Mouse (Mus musculus) heart, postnatal 0 days (tissue): ENCODE measurements around the gene Bsg. TPM values are rescaled to one million over a fixed set of nuclear protein-coding genes. Genes with fewer than 3 reads are reported as not detected.

Source experiments
- ATAC-seq: fragments of 200-750 bp; cut with Nextera tagmentation; 2 replicates; pipeline ENCODE4 v1.8.0; 2017; ENCODE audit warnings: low read depth, moderate number of reproducible peaks, moderate library complexity; ENCODE audit not compliant: insufficient read depth
- DNase-seq: peaks from one replicate; pipeline ENCODE4 v3.0.0-alpha.2; 2016; ENCODE audit warnings: low spot score
- H3K27ac ChIP-seq: fragments of 300-500 bp; sonication (generic); 2 replicates; pipeline ENCODE4 v1.5.1; 2014; ENCODE audit warnings: low read depth, mild to moderate bottlenecking
- H3K27me3 ChIP-seq: fragments of 300-500 bp; sonication (generic); 2 replicates; pipeline ENCODE4 v1.6.1; 2014; ENCODE audit warnings: low read length, mixed read lengths; ENCODE audit not compliant: control insufficient read depth, insufficient read depth
- H3K36me3 ChIP-seq: fragments of 300-500 bp; sonication (generic); replicated peaks from 2 replicates; pipeline ENCODE4 v1.6.1; 2014; ENCODE audit warnings: low read length, mixed read lengths; ENCODE audit not compliant: control insufficient read depth, insufficient read depth
- H3K4me1 ChIP-seq: fragments of 300-500 bp; sonication (generic); 2 replicates; pipeline ENCODE4 v1.6.1; 2014; ENCODE audit warnings: antibody characterized with exemption; ENCODE audit not compliant: control insufficient read depth, insufficient read depth
- H3K4me2 ChIP-seq: fragments of 300-500 bp; sonication (generic); 2 replicates; pipeline ENCODE4 v1.6.1; 2014; ENCODE audit warnings: low read depth, mild to moderate bottlenecking, low read length, moderate library complexity
- H3K4me3 ChIP-seq: fragments of 300-500 bp; sonication (generic); 2 replicates; pipeline ENCODE4 v1.5.1; 2014; ENCODE audit warnings: low read depth, low read length
- H3K9ac ChIP-seq: fragments of 300-500 bp; sonication (generic); replicated peaks from 2 replicates; pipeline ENCODE4 v1.6.1; 2014; ENCODE audit warnings: low read depth, low read length, mixed read lengths
- H3K9me3 ChIP-seq: fragments of 300-500 bp; sonication (generic); replicated peaks from 2 replicates; pipeline ENCODE4 v1.6.1; 2016; ENCODE audit warnings: low read length; ENCODE audit not compliant: control insufficient read depth
- CTCF ChIP-seq: IDR thresholded peaks from 2 replicates; pipeline ENCODE4 v1.5.1; 2016; ENCODE audit warnings: antibody characterized with exemption, control low read depth, low read depth
- EP300 ChIP-seq: IDR thresholded peaks from 2 replicates; pipeline ENCODE4 v1.6.1; 2016; ENCODE audit warnings: antibody characterized with exemption, low read depth
- WGBS: fragments of 180-500 bp; shearing (Covaris S2); extraction: QIAGEN DNeasy Blood & Tissue Kit; methylation state at CpG from one replicate; pipeline ENCODE4 v1.1.7; 2014; 5-methylcytosine and 5-hydroxymethylcytosine counted together
- polyA plus RNA-seq: library from polyadenylated mRNA; unstranded; fragments of >200 nt; fragmentation: Nextera tagmentation; extraction: Ambion mirVana; gene quantifications from 2 replicates; pipeline ENCODE4 v1.2.1, GENCODE M21; 2015
- total RNA-seq: library from RNA; depleted of rRNA; stranded (reverse); fragments of >200 nt; gene quantifications from 2 replicates; pipeline ENCODE4 v1.2.3, GENCODE M21; 2014; ENCODE audit warnings: low replicate concordance

The Bsg gene
- total and polyA plus RNA-seq, 2 experiments from 2014 or later = 1,260 to 1,606 TPM

DNA sequence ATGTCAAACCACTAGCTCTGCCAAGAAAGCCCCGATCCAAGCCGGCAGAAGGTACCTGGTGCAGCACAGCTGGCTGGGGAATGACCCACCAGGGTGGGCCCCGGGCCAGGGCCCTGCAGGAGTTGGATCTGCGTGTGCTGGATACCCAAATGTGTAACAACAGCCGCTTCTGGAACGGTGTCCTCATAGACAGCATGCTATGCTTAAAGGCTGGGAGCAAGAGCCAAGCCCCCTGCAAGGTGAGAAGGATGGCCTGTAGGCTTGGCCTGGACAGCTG lies 10.0 kb upstream of the Bsg start:
- H3K27me3 ChIP-seq = no peaks in the 10 kb centered on the region
- peak overlapping the region; percentile 86 for H3K27ac ChIP-seq
- ATAC-seq (peak; percentile 31), DNase-seq (no peak)
- no peak overlapping the region for H3K4me3 ChIP-seq
- WGBS = 38% methylated on average over 6 of the region's 6 CpGs
- TF ChIP-seq CTCF (no peak), EP300 (no peak)
- H3K9ac ChIP-seq = no peak overlapping the region
- H3K9me3 ChIP-seq = no peaks in the 10 kb centered on the region
- H3K36me3 ChIP-seq = 0 out of 2 replicates have a peak, but pooled peaks cover under 1% of the 10 kb centered on the region
- no peak overlapping the region for H3K4me2 ChIP-seq
- peaks cover 23% of the 10 kb centered on the region for H3K4me1 ChIP-seq

DNA sequence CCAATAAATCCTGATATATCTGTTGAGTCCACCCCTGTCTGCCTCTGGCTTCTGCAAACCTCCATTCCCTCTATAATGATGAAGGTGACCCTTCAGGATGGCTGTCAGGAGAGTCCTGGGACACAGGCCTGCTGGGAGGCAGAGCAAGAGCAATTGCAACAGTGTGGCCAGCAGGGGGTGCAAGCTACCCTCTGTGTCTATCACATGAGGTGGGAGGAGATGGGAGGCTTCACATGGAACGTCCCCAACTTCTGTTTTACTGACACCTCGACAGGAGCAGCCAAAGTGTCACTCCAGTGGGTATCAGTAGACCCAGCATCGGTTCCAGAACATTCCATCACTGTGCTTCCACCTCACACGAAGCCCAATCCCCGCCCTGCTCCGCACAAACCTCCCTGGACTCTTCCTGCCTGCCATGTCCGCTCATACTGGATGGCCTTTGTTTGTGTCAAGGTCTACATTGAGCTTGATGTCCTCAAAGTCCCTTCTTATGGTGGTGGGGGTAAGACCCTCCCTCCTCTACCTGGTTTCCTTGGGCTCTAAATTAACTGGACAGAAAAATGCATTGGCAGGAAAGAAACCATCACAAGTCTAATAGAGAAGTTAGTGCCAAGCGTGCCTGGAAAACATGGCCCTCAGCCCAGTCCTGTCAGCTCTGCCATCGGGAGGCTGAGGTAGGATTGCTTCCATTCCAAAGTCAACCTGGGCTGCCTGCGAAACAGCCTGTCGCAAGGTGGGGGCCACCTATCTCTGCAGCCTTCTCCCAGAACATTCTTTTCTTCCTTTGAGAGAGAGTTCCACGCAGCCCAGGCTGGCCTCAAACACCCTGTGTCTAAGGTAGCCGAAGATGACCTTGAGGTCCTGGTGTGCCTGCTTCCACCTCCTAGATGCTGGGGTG lies 8.8 kb upstream of the Bsg start:
- no peak overlapping the region for H3K4me3 ChIP-seq
- WGBS = 41% methylated on average over 13 of the region's 13 CpGs
- H3K4me2 ChIP-seq = peak overlapping the region; percentile 11; the same call in 1 of the 2 replicates
- peaks cover 24% of the 10 kb centered on the region for H3K4me1 ChIP-seq
- H3K36me3 ChIP-seq = no peaks in the 10 kb centered on the region
- DNase-seq (peak; percentile 92), ATAC-seq (peak; percentile 85)
- peak overlapping the region; percentile 86 for H3K27ac ChIP-seq
- no peaks in the 10 kb centered on the region for H3K27me3 ChIP-seq
- TF ChIP-seq CTCF (peak; percentile 97), EP300 (0 out of 2 replicates have a peak, but pooled peaks have one; percentile 42)
- no peaks in the 10 kb centered on the region for H3K9me3 ChIP-seq
- H3K9ac ChIP-seq = no peak overlapping the region

DNA sequence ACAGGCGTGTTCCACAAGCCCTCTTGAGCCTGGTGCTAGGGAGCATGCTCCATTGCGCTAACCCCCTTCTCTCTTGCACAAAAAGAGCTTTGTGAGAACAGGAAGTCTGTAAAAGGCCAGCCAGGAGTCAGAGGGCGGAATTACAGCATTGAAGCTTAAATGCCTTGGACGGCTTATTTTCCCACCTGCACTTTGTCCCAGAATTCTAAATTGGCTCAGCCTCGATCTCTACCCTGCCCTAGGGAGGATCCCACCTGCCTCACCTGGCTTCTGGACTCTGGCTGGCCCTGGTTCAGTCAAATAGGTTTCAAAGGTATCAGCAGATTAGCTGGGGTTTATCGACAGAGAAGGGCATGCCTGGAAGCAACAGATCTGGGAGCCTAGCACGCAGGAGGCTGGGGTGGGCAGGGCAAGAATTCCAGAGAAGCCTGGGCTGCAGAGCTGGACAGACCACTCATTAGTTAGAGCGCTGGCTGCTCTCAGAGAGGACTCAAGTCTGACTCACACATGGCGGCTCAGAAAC lies 8.1 kb upstream of the Bsg start:
- peak overlapping the region; percentile 11; the same call in 1 of the 2 replicates for H3K4me2 ChIP-seq
- no peak for ATAC-seq
- TF ChIP-seq CTCF (no peak), EP300 (no peak; the same call in 1 of the 2 replicates)
- H3K4me1 ChIP-seq = peaks cover 31% of the 10 kb centered on the region
- H3K36me3 ChIP-seq = no peaks in the 10 kb centered on the region
- peak; percentile 55 for DNase-seq
- no peak overlapping the region for H3K4me3 ChIP-seq
- H3K27me3 ChIP-seq = no peaks in the 10 kb centered on the region
- H3K9ac ChIP-seq = no peak overlapping the region
- no peaks in the 10 kb centered on the region for H3K9me3 ChIP-seq
- WGBS = 25% methylated on average over 9 of the region's 9 CpGs
- H3K27ac ChIP-seq = peak overlapping the region; percentile 86

DNA sequence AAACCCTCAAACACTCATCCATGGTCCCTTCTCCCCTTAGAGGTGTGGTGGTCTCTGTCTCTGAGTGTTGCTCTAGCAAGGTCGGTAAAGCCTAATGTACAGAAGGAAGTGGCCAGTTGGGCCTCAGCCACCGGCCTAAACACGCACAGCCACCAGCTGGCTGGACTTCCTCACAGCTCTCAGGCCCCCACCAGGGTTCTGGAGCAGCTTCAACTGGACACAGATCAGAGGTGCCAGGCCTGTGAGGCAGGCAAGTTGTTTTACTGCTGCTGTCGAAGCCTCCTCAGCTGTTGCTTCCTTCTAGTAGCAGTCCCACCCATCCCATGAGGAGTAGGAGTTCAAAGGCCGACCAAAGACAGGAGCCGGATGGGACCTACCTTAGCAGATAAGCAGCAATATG lies 6.4 kb upstream of the Bsg start:
- Histone ChIP-seq H3K9ac (no peak overlapping the region), H3K27me3 (no peaks in the 10 kb centered on the region), H3K4me2 (no peak overlapping the region), H3K36me3 (no peaks in the 10 kb centered on the region), H3K4me3 (no peak overlapping the region), H3K4me1 (peaks cover 41% of the 10 kb centered on the region), H3K9me3 (no peaks in the 10 kb centered on the region), H3K27ac (peak overlapping the region; percentile 15; the same call in 1 of the 2 replicates)
- ATAC-seq (no peak), DNase-seq (no peak)
- TF ChIP-seq CTCF (no peak), EP300 (no peak)
- 58% methylated on average over 6 of the region's 6 CpGs for WGBS

DNA sequence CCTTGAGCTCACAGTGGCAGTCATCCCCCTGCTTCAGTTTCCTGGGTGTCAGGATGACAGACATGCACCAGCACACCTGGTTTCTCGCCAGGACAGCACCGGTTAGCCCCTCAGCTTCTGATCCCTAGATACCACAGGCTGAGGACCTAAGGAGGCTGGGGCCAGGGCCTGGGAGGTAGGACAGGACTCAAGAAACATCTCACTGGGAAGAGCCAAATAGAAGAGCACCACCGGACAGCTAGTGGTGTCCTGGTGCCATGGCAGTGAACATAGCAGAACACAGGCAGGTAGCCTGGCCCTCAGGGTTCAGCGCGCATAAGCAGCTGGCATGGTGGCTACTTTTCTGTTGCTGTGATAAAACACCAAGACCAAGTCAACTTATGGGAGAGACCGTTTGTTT lies 5.8 kb upstream of the Bsg start:
- ATAC-seq (no peak), DNase-seq (no peak)
- WGBS = 87% methylated on average over 6 of the region's 6 CpGs
- Histone ChIP-seq H3K27ac (no peak overlapping the region), H3K4me1 (peaks cover 41% of the 10 kb centered on the region), H3K9me3 (no peaks in the 10 kb centered on the region), H3K4me2 (no peak overlapping the region), H3K9ac (no peak overlapping the region), H3K36me3 (no peaks in the 10 kb centered on the region), H3K4me3 (no peak overlapping the region), H3K27me3 (no peaks in the 10 kb centered on the region)
- TF ChIP-seq EP300 (no peak), CTCF (no peak)
